Mouse (Mus musculus) splenic B cell, adult 2 months (primary cell): ENCODE measurements around the gene Sh3gl2.

Source experiments
- DNase-seq: peaks from one replicate; pipeline ENCODE4 v3.0.0-alpha.2; 2011; ENCODE audit warnings: low read depth, low spot score
- H3K27me3 ChIP-seq: 2 replicates; pipeline ENCODE4 v1.6.1; 2012; ENCODE audit warnings: mild to moderate bottlenecking, low read length, moderate library complexity, mixed read lengths; ENCODE audit not compliant: control insufficient read depth, poor library complexity, insufficient read depth, severe bottlenecking
- H3K36me3 ChIP-seq: 2 replicates; pipeline ENCODE4 v1.6.1; 2012; ENCODE audit warnings: mild to moderate bottlenecking, low read length, moderate library complexity, mixed read lengths; ENCODE audit not compliant: control insufficient read depth, poor library complexity, insufficient read depth, severe bottlenecking

Gene Sh3gl2

GRCm38 (mm10) chr4:85208531-85208930 is 3.6 kb downstream of the Sh3gl2 start:
- no peaks in the 10 kb centered on the region for H3K36me3 ChIP-seq
- no peak for DNase-seq
- no peaks in the 10 kb centered on the region for H3K27me3 ChIP-seq

- Histone ChIP-seq H3K27me3 (no peaks in the 10 kb centered on the region), H3K36me3 (no peaks in the 10 kb centered on the region)
- no peak for DNase-seq
Measured at GRCm38 (mm10) chr4:85210953-85211352, 6.0 kb downstream of the Sh3gl2 start.

DNA sequence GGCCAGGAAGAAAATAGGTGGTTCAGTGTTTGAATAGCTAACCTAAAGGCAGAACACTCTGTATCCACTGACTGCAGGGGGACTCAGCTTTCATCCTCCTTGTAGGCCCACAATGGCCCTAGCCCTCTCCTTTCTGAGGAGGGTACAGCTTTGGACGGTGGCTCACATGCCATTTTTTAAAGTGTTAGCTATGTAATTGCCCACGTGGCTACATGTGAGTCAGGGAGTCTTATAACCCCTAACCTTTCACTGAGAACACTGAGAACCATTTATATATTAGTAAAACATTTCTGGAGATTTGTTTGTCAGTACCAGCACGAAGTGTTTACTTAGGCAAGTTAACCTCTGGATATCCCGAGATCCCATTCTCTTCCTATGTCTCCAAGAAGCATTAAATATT is 12.1 kb downstream of the Sh3gl2 start:
- Histone ChIP-seq H3K36me3 (no peaks in the 10 kb centered on the region), H3K27me3 (no peaks in the 10 kb centered on the region)
- no peak for DNase-seq

DNA sequence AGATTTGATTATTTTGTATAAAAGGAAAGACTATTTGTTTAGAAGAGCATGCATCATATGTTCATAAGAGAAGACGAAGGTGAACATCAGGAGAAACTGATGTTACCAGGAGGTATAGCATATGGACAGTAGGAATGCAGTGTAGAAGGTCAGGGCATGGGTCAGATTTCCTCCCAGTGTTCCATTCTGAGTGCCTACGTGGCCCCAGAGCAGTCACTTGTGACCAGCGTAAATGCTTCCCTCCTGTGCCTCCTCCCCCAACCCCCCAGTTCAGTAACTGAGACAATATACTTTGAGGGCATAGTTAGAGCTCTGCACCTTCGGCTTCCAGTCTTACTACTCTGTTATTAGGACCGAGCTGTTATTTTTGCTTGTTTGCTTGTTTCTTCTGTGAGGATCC is 17.8 kb downstream of the Sh3gl2 start:
- Histone ChIP-seq H3K36me3 (no peaks in the 10 kb centered on the region), H3K27me3 (no peaks in the 10 kb centered on the region)
- no peak for DNase-seq

- DNase-seq = no peak
- Histone ChIP-seq H3K27me3 (no peaks in the 10 kb centered on the region), H3K36me3 (no peaks in the 10 kb centered on the region)
Measured at GRCm38 (mm10) chr4:85226731-85227130, 21.8 kb downstream of the Sh3gl2 start.

GRCm38 (mm10) chr4:85227664-85228588 is 23.0 kb downstream of the Sh3gl2 start:
- H3K27me3 ChIP-seq = no peaks in the 10 kb centered on the region
- no peaks in the 10 kb centered on the region for H3K36me3 ChIP-seq
- no peak for DNase-seq

- no peak for DNase-seq
- Histone ChIP-seq H3K27me3 (no peaks in the 10 kb centered on the region), H3K36me3 (no peaks in the 10 kb centered on the region)
Measured at GRCm38 (mm10) chr4:85228589-85228948, 23.6 kb downstream of the Sh3gl2 start.

DNA sequence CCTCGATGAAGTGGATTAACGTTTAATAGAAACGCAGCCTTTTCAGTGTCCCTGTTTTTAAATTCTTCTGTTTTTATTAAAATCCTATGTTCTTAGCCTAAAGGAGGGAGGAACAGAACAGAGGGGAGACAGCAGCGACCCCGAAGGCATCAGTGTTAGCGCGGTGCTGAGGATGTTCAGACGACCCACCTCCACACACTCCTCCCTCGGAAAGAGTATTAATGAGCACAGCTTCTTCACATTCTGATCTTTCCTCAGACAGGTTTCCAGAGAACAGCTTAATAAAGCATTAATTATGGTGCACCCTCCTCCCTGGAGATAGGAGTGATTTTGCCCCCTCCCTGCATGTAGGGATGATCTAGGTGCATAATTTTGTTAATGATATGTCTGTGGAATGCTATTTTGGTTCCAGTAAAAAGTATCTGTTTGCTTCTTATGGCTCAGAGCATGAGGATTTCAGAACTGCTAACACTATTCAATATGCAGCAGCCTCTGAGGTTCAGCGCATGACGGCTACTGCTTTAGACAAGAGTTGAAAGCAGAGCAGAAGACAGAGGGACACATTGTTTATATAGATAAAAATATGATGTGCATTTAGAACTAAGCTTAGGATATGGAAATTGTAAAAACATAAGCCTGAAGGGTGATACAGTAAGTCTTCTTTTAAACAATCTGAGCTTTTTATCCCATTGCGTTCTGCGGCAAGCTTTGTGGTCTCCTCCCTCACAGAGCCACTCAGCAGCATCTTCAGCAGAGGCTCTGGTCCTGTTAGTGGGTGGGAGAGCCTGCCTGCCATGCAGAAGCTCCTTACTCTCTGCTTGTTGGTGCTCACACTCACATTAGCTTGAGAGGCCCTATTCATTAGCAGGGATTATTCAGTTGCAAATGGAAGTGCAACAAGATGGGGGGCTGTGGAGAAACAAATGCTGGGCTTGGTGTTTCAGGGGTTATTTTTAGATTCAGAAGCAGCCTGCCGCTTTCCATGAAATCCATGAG is 27.8 kb downstream of the Sh3gl2 start:
- DNase-seq = no peak
- Histone ChIP-seq H3K27me3 (no peaks in the 10 kb centered on the region), H3K36me3 (no peaks in the 10 kb centered on the region)

- DNase-seq = no peak
- Histone ChIP-seq H3K36me3 (no peaks in the 10 kb centered on the region), H3K27me3 (no peaks in the 10 kb centered on the region)
Measured at GRCm38 (mm10) chr4:85241675-85242074, 36.7 kb downstream of the Sh3gl2 start.

DNA sequence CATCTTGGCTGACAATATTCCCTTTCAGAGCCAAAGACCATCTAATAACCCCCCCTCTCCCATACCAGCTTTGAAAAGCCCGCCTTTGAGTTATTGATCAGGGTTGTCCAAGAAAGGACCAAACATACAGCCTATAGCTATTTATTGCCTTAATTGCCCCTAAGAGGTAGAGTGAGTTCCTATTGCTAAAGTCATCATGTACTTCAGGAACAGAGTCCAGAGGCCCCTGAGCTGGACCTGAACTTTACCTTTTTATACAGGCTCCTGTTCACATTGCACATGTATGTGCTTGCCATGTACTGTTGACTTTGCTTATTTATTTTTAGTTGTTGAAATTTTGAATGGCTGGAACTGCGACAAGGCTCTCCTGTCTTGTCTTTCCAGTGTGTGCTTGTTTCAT is 37.6 kb downstream of the Sh3gl2 start:
- Histone ChIP-seq H3K27me3 (no peaks in the 10 kb centered on the region), H3K36me3 (no peaks in the 10 kb centered on the region)
- DNase-seq = no peak

- H3K36me3 ChIP-seq = no peaks in the 10 kb centered on the region
- no peaks in the 10 kb centered on the region for H3K27me3 ChIP-seq
- no peak for DNase-seq
Measured at GRCm38 (mm10) chr4:85248673-85249072, 43.7 kb downstream of the Sh3gl2 start.

- H3K27me3 ChIP-seq = no peaks in the 10 kb centered on the region
- no peaks in the 10 kb centered on the region for H3K36me3 ChIP-seq
- no peak for DNase-seq
Measured at GRCm38 (mm10) chr4:85250271-85250670, 45.3 kb downstream of the Sh3gl2 start.

- H3K36me3 ChIP-seq = no peaks in the 10 kb centered on the region
- DNase-seq = no peak
Measured at GRCm38 (mm10) chr4:85250786-85251185, 45.9 kb downstream of the Sh3gl2 start.

DNA sequence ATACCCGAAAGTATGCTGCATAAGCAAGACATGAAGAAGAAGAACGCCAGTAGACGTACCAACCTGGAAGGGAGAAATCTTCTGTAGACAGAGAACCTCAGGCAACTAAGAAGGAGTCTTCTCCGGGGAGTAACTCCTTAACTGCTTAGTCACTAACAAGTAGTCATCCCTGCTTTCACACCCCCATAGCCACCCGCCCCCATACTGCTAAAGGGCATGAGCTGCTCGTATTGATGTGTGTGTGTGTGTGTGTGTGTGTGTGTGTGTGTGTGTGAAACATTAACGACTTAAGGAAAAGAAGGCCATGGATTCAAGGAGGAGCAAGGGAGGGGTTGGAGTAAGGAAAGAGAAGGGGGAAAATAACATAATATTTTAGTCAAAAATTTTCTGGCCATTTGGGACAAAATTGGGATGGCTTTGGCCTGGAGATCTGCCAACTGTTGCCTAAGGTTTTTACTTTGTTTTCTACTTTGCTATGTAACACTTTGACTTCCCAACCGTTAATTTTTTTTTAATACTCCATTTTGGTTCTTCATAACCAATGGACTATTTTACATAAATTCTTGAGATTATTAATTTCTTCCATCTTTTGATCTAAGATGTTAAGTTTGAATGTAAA is 51.0 kb downstream of the Sh3gl2 start:
- Histone ChIP-seq H3K36me3 (no peaks in the 10 kb centered on the region), H3K27me3 (no peaks in the 10 kb centered on the region)
- DNase-seq = no peak

More at GRCm38 (mm10) chr4:85250786-85251185, 45.9 kb downstream of the Sh3gl2 start:
- H3K27me3 ChIP-seq = no peaks in the 10 kb centered on the region
